Mouse (Mus musculus) thymus, adult 2 months (tissue): ENCODE measurements around the gene Arl15.

Source experiments
- CTCF ChIP-seq: fragments of 200-500 bp; IDR thresholded peaks from 2 replicates; pipeline ENCODE4 v1.5.1; 2012; ENCODE audit warnings: mild to moderate bottlenecking, control low read depth, low read length, moderate library complexity, borderline replicate concordance; ENCODE audit not compliant: control insufficient read depth, poor library complexity, insufficient read depth; ENCODE audit errors: extremely low read depth
- POLR2A ChIP-seq: fragments of 200-500 bp; IDR thresholded peaks from 2 replicates; pipeline ENCODE4 v1.6.1; 2012; ENCODE audit warnings: mild to moderate bottlenecking, low read length, control low read depth, moderate library complexity; ENCODE audit not compliant: control insufficient read depth, poor library complexity, insufficient read depth; ENCODE audit errors: extremely low read depth

DNA sequence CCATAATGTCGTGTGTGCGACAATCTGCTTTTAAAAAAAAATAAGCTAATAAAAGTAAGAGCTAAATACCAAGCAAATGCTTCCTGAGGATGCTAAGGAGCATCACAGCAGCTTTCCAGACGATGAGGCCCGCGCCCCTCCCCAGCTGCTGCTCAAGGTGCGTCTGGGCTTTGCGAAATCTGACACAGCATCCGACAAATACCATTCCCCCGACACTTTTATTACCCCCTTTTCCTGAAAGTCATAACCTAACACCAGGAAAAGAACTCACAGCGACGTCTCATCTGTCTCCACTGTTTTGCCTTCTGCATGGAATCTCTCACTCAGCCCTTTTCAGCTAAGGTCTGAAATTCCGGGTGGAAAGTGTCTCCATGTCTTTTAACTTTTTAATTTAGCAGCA, 330.7 kb downstream of the Arl15 start:
- TF ChIP-seq CTCF: no peak
- no peak for TF ChIP-seq POLR2A
